Mouse (Mus musculus) c-Kit-positive CD71-negative TER-119-negative erythroid progenitor cells, embryonic 14.5 days (primary cell): ENCODE results near the gene Doc2b.

ENCODE experiments used
- DNase-seq: peaks from one replicate; pipeline ENCODE4 v3.0.0-alpha.2; 2013; ENCODE audit warnings: low read depth

The Doc2b gene

GRCm38 (mm10) chr11:75796029-75796445 lies at the start of gene Doc2b:
Gene Doc2b, minus strand, starts transcription at chr11:75796049.
- DNase-seq = no peak

GRCm38 (mm10) chr11:75842904-75843619 lies 47.2 kb upstream of the Doc2b start:
- DNase-seq = no peak

- no peak for DNase-seq
Observed at GRCm38 (mm10) chr11:75841503-75841902, 45.7 kb upstream of the Doc2b start.

- no peak for DNase-seq
Observed at GRCm38 (mm10) chr11:75839536-75840430, 43.9 kb upstream of the Doc2b start.

GRCm38 (mm10) chr11:75838861-75839426 lies 43.1 kb upstream of the Doc2b start:
- DNase-seq = no peak

GRCm38 (mm10) chr11:75836240-75836610 lies 40.4 kb upstream of the Doc2b start:
- no peak for DNase-seq

GRCm38 (mm10) chr11:75835587-75836239 lies 39.9 kb upstream of the Doc2b start:
- DNase-seq = no peak

- no peak for DNase-seq
Observed at GRCm38 (mm10) chr11:75833081-75833480, 37.2 kb upstream of the Doc2b start.

GRCm38 (mm10) chr11:75830386-75830785 lies 34.5 kb upstream of the Doc2b start:
- DNase-seq = no peak

- no peak for DNase-seq
Observed at GRCm38 (mm10) chr11:75827414-75827813, 31.6 kb upstream of the Doc2b start.

GRCm38 (mm10) chr11:75823506-75823905 lies 27.7 kb upstream of the Doc2b start:
- no peak for DNase-seq

- DNase-seq = no peak
Observed at GRCm38 (mm10) chr11:75813085-75813484, 17.2 kb upstream of the Doc2b start.

GRCm38 (mm10) chr11:75811900-75812299 lies 16.1 kb upstream of the Doc2b start:
- DNase-seq = no peak

- no peak for DNase-seq
Observed at GRCm38 (mm10) chr11:75810526-75810925, 14.7 kb upstream of the Doc2b start.

- no peak for DNase-seq
Observed at GRCm38 (mm10) chr11:75807486-75807885, 11.6 kb upstream of the Doc2b start.

- DNase-seq = no peak
Observed at GRCm38 (mm10) chr11:75801771-75802550, 6.1 kb upstream of the Doc2b start.

- DNase-seq = no peak
Observed at GRCm38 (mm10) chr11:75801369-75801768, 5.5 kb upstream of the Doc2b start.

- no peak for DNase-seq
Observed at GRCm38 (mm10) chr11:75796536-75797246, 842 bp upstream of the Doc2b start.

- no peak for DNase-seq
Observed at GRCm38 (mm10) chr11:75795321-75795636, 570 bp downstream of the Doc2b start.

GRCm38 (mm10) chr11:75794602-75795320 lies 1.1 kb downstream of the Doc2b start:
- DNase-seq = no peak
